Mouse (Mus musculus) lung, adult 2 months (tissue): ENCODE results near the gene Gm28870. TPM values are rescaled to one million over a fixed set of nuclear protein-coding genes. Genes with fewer than 3 reads are reported as not detected.
"Not testable (repeated sequence)": the region's sequence is repeated elsewhere in the genome, so short reads cannot be mapped to it uniquely, and the experiment has no call there.

Experiments
- DNase-seq: peaks from one replicate; pipeline ENCODE4 v3.0.0; 2022
- H3K4me1 ChIP-seq: fragments of 200-500 bp; 2 replicates; pipeline ENCODE4 v1.6.1; 2011; ENCODE audit warnings: low read length; ENCODE audit not compliant: control insufficient read depth, insufficient read depth
- H3K4me3 ChIP-seq: fragments of 200-500 bp; replicated peaks from 2 replicates; pipeline ENCODE3; 2011; ENCODE audit warnings: low read depth, mild to moderate bottlenecking, control low read depth, low read length; ENCODE audit errors: extremely low read depth
- WGBS: fragments of 180-500 bp; shearing (Covaris S2); methylation state at CpG from one replicate; pipeline ENCODE4 v1.1.7; 2018; 5-methylcytosine and 5-hydroxymethylcytosine counted together
- polyA plus RNA-seq: library from polyadenylated mRNA; depleted of rRNA; stranded (reverse); fragments of >200 nt; gene quantifications from 2 replicates; pipeline ENCODE4 v1.2.3, GENCODE M21; 2012; rRNA removed

Gene Gm28870
- not detected in 2 replicates for polyA plus RNA-seq

DNA sequence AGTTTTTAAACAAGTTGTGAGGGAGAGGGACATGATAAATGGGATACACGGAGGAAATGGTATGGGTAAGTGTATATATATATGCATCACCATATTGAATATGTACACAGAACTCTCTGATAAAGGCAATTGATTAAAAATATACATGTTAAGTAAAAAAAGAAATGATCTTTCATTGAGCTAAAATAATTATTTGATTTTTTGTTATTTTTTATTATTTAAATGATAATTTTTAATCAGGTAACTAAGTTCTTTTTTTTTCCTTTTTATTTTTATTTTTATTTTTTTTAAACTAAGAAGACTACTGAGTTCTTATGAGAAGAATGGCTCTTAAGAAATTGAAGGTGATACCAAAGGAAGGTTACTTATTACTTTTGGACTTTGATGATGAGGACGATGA lies at the start of gene Gm28870:
TSS of gene Gm28870 (plus strand) at position 301 of the 400 bp plus-strand sequence.
- not testable (repeated sequence) for H3K4me3 ChIP-seq, H3K4me1 ChIP-seq, DNase-seq
- WGBS: no CpG with 5 or more reads among the region's 2 CpGs
